Mouse (Mus musculus) right cerebral cortex, adult 18-20 months (tissue): ENCODE data around the gene Aldh3b1.
A peak's percentile ranks its signal among the peaks of the same experiment; 100 is the strongest.

ENCODE experiments used
- DNase-seq: peaks from one replicate; pipeline ENCODE4 v3.0.0; 2022; ENCODE audit warnings: mixed read lengths

Gene Aldh3b1

GRCm38 (mm10) chr19:3910206-3910605 is 19.4 kb downstream of the Aldh3b1 start:
- no peak for DNase-seq

- no peak for DNase-seq
Observed at GRCm38 (mm10) chr19:3907876-3908660, 21.5 kb downstream of the Aldh3b1 start.

GRCm38 (mm10) chr19:3906795-3907786 is 22.5 kb downstream of the Aldh3b1 start, which contains the start of gene Tcirg1:
Gene Tcirg1 (minus strand): TSS chr19:3907133.
- DNase-seq = peak; percentile 54

- no peak for DNase-seq
Observed at GRCm38 (mm10) chr19:3906326-3906725, 23.3 kb downstream of the Aldh3b1 start.

GRCm38 (mm10) chr19:3905261-3905969 is 24.2 kb downstream of the Aldh3b1 start:
- DNase-seq = no peak

- no peak for DNase-seq
Observed at GRCm38 (mm10) chr19:3904363-3904675, 25.3 kb downstream of the Aldh3b1 start.

- DNase-seq = no peak
Observed at GRCm38 (mm10) chr19:3903648-3904362, 25.8 kb downstream of the Aldh3b1 start.

- no peak for DNase-seq
Observed at GRCm38 (mm10) chr19:3902966-3903365, 26.6 kb downstream of the Aldh3b1 start.

GRCm38 (mm10) chr19:3899618-3900017 is 30.0 kb downstream of the Aldh3b1 start:
- DNase-seq = no peak

- DNase-seq = no peak
Observed at GRCm38 (mm10) chr19:3898952-3899351, 30.7 kb downstream of the Aldh3b1 start.

GRCm38 (mm10) chr19:3897557-3897956 is 32.1 kb downstream of the Aldh3b1 start:
- DNase-seq = no peak

- DNase-seq = no peak
Observed at GRCm38 (mm10) chr19:3896208-3896607, 33.4 kb downstream of the Aldh3b1 start.

GRCm38 (mm10) chr19:3895171-3895631 is 34.4 kb downstream of the Aldh3b1 start:
- DNase-seq = no peak

- DNase-seq = no peak
Observed at GRCm38 (mm10) chr19:3894294-3894693, 35.3 kb downstream of the Aldh3b1 start.

GRCm38 (mm10) chr19:3893545-3894116 is 36.0 kb downstream of the Aldh3b1 start:
- DNase-seq = no peak

GRCm38 (mm10) chr19:3890181-3890580 is 39.4 kb downstream of the Aldh3b1 start:
- no peak for DNase-seq

GRCm38 (mm10) chr19:3889096-3889495 is 40.5 kb downstream of the Aldh3b1 start:
- no peak for DNase-seq

GRCm38 (mm10) chr19:3884325-3884990 is 45.1 kb downstream of the Aldh3b1 start:
- DNase-seq = no peak

- DNase-seq = no peak
Observed at GRCm38 (mm10) chr19:3882214-3882613, 47.4 kb downstream of the Aldh3b1 start.

- DNase-seq = no peak
Observed at GRCm38 (mm10) chr19:3880054-3880848, 49.4 kb downstream of the Aldh3b1 start.
